Mouse (Mus musculus) forebrain, embryonic 16.5 days (tissue): ENCODE data around the gene Sept4. TPM values are rescaled to one million over a fixed set of nuclear protein-coding genes. Genes with fewer than 3 reads are reported as not detected.

Source experiments
- ATAC-seq: fragments of 200-750 bp; cut with Nextera tagmentation; 2 replicates; pipeline ENCODE4 v1.8.0; 2017; ENCODE audit warnings: mild to moderate bottlenecking, moderate library complexity
- H3K27ac ChIP-seq: fragments of 300-500 bp; sonication (generic); 2 replicates; pipeline ENCODE4 v1.5.1; 2014; ENCODE audit warnings: low read length, control low read depth
- H3K27me3 ChIP-seq: fragments of 300-500 bp; sonication (generic); replicated peaks from 2 replicates; pipeline ENCODE4 v1.6.1; 2014; ENCODE audit warnings: low read length; ENCODE audit not compliant: control insufficient read depth, insufficient read depth
- H3K36me3 ChIP-seq: fragments of 300-500 bp; sonication (generic); 2 replicates; pipeline ENCODE4 v1.6.1; 2014; ENCODE audit not compliant: control insufficient read depth, insufficient read depth
- H3K4me1 ChIP-seq: fragments of 300-500 bp; sonication (generic); replicated peaks from 2 replicates; pipeline ENCODE4 v1.6.1; 2014; ENCODE audit warnings: low read length; ENCODE audit not compliant: control insufficient read depth, insufficient read depth
- H3K4me2 ChIP-seq: fragments of 300-500 bp; sonication (generic); 2 replicates; pipeline ENCODE4 v1.6.1; 2014; ENCODE audit warnings: mild to moderate bottlenecking, low read length, control low read depth
- H3K4me3 ChIP-seq: fragments of 300-500 bp; sonication (generic); replicated peaks from 2 replicates; pipeline ENCODE4 v1.5.1; 2014; ENCODE audit warnings: mild to moderate bottlenecking, low read length, control low read depth
- H3K9ac ChIP-seq: fragments of 300-500 bp; sonication (generic); replicated peaks from 2 replicates; pipeline ENCODE4 v1.6.1; 2014; ENCODE audit warnings: low read depth, low read length, control low read depth
- H3K9me3 ChIP-seq: fragments of 300-500 bp; sonication (generic); 2 replicates; pipeline ENCODE4 v1.6.1; 2016; ENCODE audit warnings: low read length; ENCODE audit not compliant: control insufficient read depth
- WGBS: fragments of 180-500 bp; shearing (Covaris S2); extraction: QIAGEN DNeasy Blood & Tissue Kit; methylation state at CpG from one replicate; pipeline ENCODE4 v1.1.7; 2014; 5-methylcytosine and 5-hydroxymethylcytosine counted together
- polyA plus RNA-seq: library from polyadenylated mRNA; unstranded; fragments of >200 nt; fragmentation: Nextera tagmentation; extraction: Ambion mirVana; gene quantifications from 2 replicates; pipeline ENCODE4 v1.2.1, GENCODE M21; 2015

Sept4 gene
- 21.9 and 22.9 TPM in 2 replicates for polyA plus RNA-seq

GRCm38 (mm10) chr11:87568255-87568953, at the start of gene Sept4:
Gene Sept4 (plus strand): TSS chr11:87568903.
- Histone ChIP-seq H3K9me3 (no peaks in the 10 kb centered on the region), H3K4me2 (no peak within 1 kb of the TSS), H3K27ac (no peak within 1 kb of the TSS), H3K9ac (no peak within 1 kb of the TSS), H3K4me1 (no peaks in the 10 kb centered on the region), H3K36me3 (no peaks in the 10 kb centered on the region), H3K27me3 (no peaks in the 10 kb centered on the region), H3K4me3 (no peak within 1 kb of the TSS)
- 83% methylated on average over 7 of the region's 7 CpGs for WGBS
- no peak for ATAC-seq

GRCm38 (mm10) chr11:87519260-87519659, 49.4 kb upstream of the Sept4 start:
- Histone ChIP-seq H3K36me3 (no peaks in the 10 kb centered on the region), H3K27me3 (no peaks in the 10 kb centered on the region), H3K4me1 (no peaks in the 10 kb centered on the region), H3K4me2 (no peak overlapping the region), H3K9ac (no peak overlapping the region), H3K9me3 (no peaks in the 10 kb centered on the region), H3K4me3 (no peak overlapping the region), H3K27ac (no peak overlapping the region)
- WGBS, result 7% methylated on average over 2 of the region's 2 CpGs
- ATAC-seq, result no peak

GRCm38 (mm10) chr11:87523466-87523865, 45.2 kb upstream of the Sept4 start:
- H3K9me3 ChIP-seq, result no peaks in the 10 kb centered on the region
- H3K36me3 ChIP-seq, result no peaks in the 10 kb centered on the region
- no peak overlapping the region for H3K4me2 ChIP-seq
- H3K4me1 ChIP-seq, result no peaks in the 10 kb centered on the region
- no peaks in the 10 kb centered on the region for H3K27me3 ChIP-seq
- no peak for ATAC-seq
- H3K27ac ChIP-seq, result no peak overlapping the region
- 54% methylated on average over 5 of the region's 5 CpGs for WGBS
- no peak overlapping the region for H3K9ac ChIP-seq
- H3K4me3 ChIP-seq, result no peak overlapping the region

GRCm38 (mm10) chr11:87523967-87524366, 44.7 kb upstream of the Sept4 start:
- Histone ChIP-seq H3K9ac (no peak overlapping the region), H3K27me3 (no peaks in the 10 kb centered on the region), H3K36me3 (no peaks in the 10 kb centered on the region), H3K4me2 (no peak overlapping the region), H3K27ac (no peak overlapping the region), H3K9me3 (no peaks in the 10 kb centered on the region), H3K4me3 (no peak overlapping the region), H3K4me1 (no peaks in the 10 kb centered on the region)
- ATAC-seq, result no peak

GRCm38 (mm10) chr11:87524780-87525179, 43.9 kb upstream of the Sept4 start:
- H3K4me2 ChIP-seq, result no peak overlapping the region
- no peaks in the 10 kb centered on the region for H3K4me1 ChIP-seq
- H3K27ac ChIP-seq, result no peak overlapping the region
- H3K4me3 ChIP-seq, result no peak overlapping the region
- no peaks in the 10 kb centered on the region for H3K27me3 ChIP-seq
- no peaks in the 10 kb centered on the region for H3K9me3 ChIP-seq
- ATAC-seq, result no peak
- H3K36me3 ChIP-seq, result no peaks in the 10 kb centered on the region
- H3K9ac ChIP-seq, result no peak overlapping the region

- no peaks in the 10 kb centered on the region for H3K27me3 ChIP-seq
- no peak overlapping the region for H3K4me3 ChIP-seq
- ATAC-seq, result no peak
- H3K4me1 ChIP-seq, result no peaks in the 10 kb centered on the region
- 83% methylated on average over 3 of the region's 3 CpGs for WGBS
- no peak overlapping the region for H3K27ac ChIP-seq
- H3K4me2 ChIP-seq, result no peak overlapping the region
- no peaks in the 10 kb centered on the region for H3K9me3 ChIP-seq
- H3K36me3 ChIP-seq, result no peaks in the 10 kb centered on the region
- no peak overlapping the region for H3K9ac ChIP-seq
These were observed 41.3 kb upstream of the Sept4 start for GRCm38 (mm10) chr11:87527364-87527763.

- no peak overlapping the region for H3K4me2 ChIP-seq
- no peaks in the 10 kb centered on the region for H3K27me3 ChIP-seq
- H3K36me3 ChIP-seq, result no peaks in the 10 kb centered on the region
- no peak for ATAC-seq
- no peaks in the 10 kb centered on the region for H3K9me3 ChIP-seq
- no peak overlapping the region for H3K9ac ChIP-seq
- H3K27ac ChIP-seq, result no peak overlapping the region
- H3K4me1 ChIP-seq, result no peaks in the 10 kb centered on the region
- 60% methylated on average over 4 of the region's 4 CpGs for WGBS
- H3K4me3 ChIP-seq, result no peak overlapping the region
These were observed 40.7 kb upstream of the Sept4 start for GRCm38 (mm10) chr11:87527990-87528389.

GRCm38 (mm10) chr11:87531695-87532094, 37.0 kb upstream of the Sept4 start:
- Histone ChIP-seq H3K9me3 (no peaks in the 10 kb centered on the region), H3K4me3 (no peak overlapping the region), H3K4me2 (no peak overlapping the region), H3K9ac (no peak overlapping the region), H3K27me3 (no peaks in the 10 kb centered on the region), H3K27ac (no peak overlapping the region), H3K4me1 (no peaks in the 10 kb centered on the region), H3K36me3 (no peaks in the 10 kb centered on the region)
- ATAC-seq, result no peak
- WGBS, result 48% methylated on average over 6 of the region's 6 CpGs

- Histone ChIP-seq H3K36me3 (no peaks in the 10 kb centered on the region), H3K4me1 (no peaks in the 10 kb centered on the region), H3K4me2 (no peak overlapping the region), H3K4me3 (no peak overlapping the region), H3K9me3 (no peaks in the 10 kb centered on the region), H3K27me3 (no peaks in the 10 kb centered on the region), H3K27ac (no peak overlapping the region), H3K9ac (no peak overlapping the region)
- 45% methylated on average over 8 of the region's 8 CpGs for WGBS
- no peak for ATAC-seq
These were observed 26.4 kb upstream of the Sept4 start for GRCm38 (mm10) chr11:87542285-87542684.

GRCm38 (mm10) chr11:87542906-87543305, 25.8 kb upstream of the Sept4 start:
- 38% methylated on average over 3 of the region's 3 CpGs for WGBS
- H3K27me3 ChIP-seq, result no peaks in the 10 kb centered on the region
- ATAC-seq, result no peak
- no peak overlapping the region for H3K9ac ChIP-seq
- no peak overlapping the region for H3K4me3 ChIP-seq
- no peaks in the 10 kb centered on the region for H3K4me1 ChIP-seq
- no peaks in the 10 kb centered on the region for H3K9me3 ChIP-seq
- H3K36me3 ChIP-seq, result no peaks in the 10 kb centered on the region
- no peak overlapping the region for H3K27ac ChIP-seq
- H3K4me2 ChIP-seq, result no peak overlapping the region
